Comparison of ENCODE assay signal across 10 mouse cellular contexts in genomic region chr10:40077346-40077959, GRCm38 (mm10). TPM values are rescaled to one million over a fixed set of nuclear protein-coding genes. Genes with fewer than 3 reads are reported as not detected.
A peak's percentile ranks its signal among the peaks of the same experiment; 100 is the strongest.
DNase-seq lines count a peak whose midpoint lies in the region; ATAC-seq lines count a peak whose summit lies in the region.
"Had no signal": no experiment of that assay in that cellular context is flagged by ENCODE, and none has a peak within 500 bp of the region (broad histone marks: within the 10 kb centered on the region; RNA-seq: fewer than 3 reads in every experiment).

No protein-coding gene starts in this region.

- no peaks in the 10 kb centered on the region for H3K9me3 ChIP-seq in lung, embryonic 16.5 days (ENCODE audit: control insufficient read depth, low read length)
- no peaks in the 10 kb centered on the region for H3K9me3 ChIP-seq in liver, embryonic 13.5 days (replicated peaks)
- H3K9me3 ChIP-seq in stomach, embryonic 15.5 days = no peaks in the 10 kb centered on the region

- H3K27me3 ChIP-seq in lung, embryonic 16.5 days (ENCODE audit: control insufficient read depth, insufficient read depth, low read depth, low read length) = no peaks in the 10 kb centered on the region
- no peaks in the 10 kb centered on the region for H3K27me3 ChIP-seq in liver, embryonic 13.5 days
- H3K27me3 ChIP-seq in stomach, embryonic 15.5 days (replicated peaks) = no peaks in the 10 kb centered on the region

- peaks cover 10% of the 10 kb centered on the region; the same call in 1 of the 2 replicates for H3K4me1 ChIP-seq in lung, embryonic 16.5 days (replicated peaks; ENCODE audit: control insufficient read depth, insufficient read depth, low read length)
- H3K4me1 ChIP-seq in liver, embryonic 13.5 days (replicated peaks) = peaks cover 14% of the 10 kb centered on the region; the same call in 1 of the 2 replicates
- H3K4me1 ChIP-seq in stomach, embryonic 15.5 days = no peaks in the 10 kb centered on the region

- WGBS in lung, embryonic 16.5 days = 53% methylated on average over 4 of the region's 4 CpGs
- WGBS in liver, embryonic 13.5 days (ENCODE audit: insufficient replicate concordance) = 63% methylated on average over 4 of the region's 4 CpGs
- 59% methylated on average over 4 of the region's 4 CpGs for WGBS in stomach, embryonic 15.5 days

- no peaks in the 10 kb centered on the region for H3K36me3 ChIP-seq in lung, embryonic 16.5 days (ENCODE audit: control insufficient read depth, insufficient read depth, low read length)
- H3K36me3 ChIP-seq in liver, embryonic 13.5 days = peaks cover 61% of the 10 kb centered on the region
- H3K36me3 ChIP-seq in stomach, embryonic 15.5 days = no peaks in the 10 kb centered on the region

- H3K9ac ChIP-seq in lung, embryonic 16.5 days (ENCODE audit: low read length) = no peak overlapping the region
- H3K9ac ChIP-seq in liver, embryonic 13.5 days = no peak overlapping the region
- H3K9ac ChIP-seq in stomach, embryonic 15.5 days = no peak overlapping the region

- H3K4me3 ChIP-seq in lung, embryonic 16.5 days (ENCODE audit: low read length) = no peak overlapping the region
- no peak overlapping the region for H3K4me3 ChIP-seq in liver, embryonic 13.5 days (replicated peaks)
- no peak overlapping the region for H3K4me3 ChIP-seq in stomach, embryonic 15.5 days (replicated peaks)

- peak; percentile 68; the same call in 1 of the 2 replicates for ATAC-seq in lung, embryonic 16.5 days (ENCODE audit: low read depth)
- peak; percentile 63 for ATAC-seq in liver, embryonic 13.5 days (ENCODE audit: low read depth)
- ATAC-seq in stomach, embryonic 15.5 days (ENCODE audit: insufficient read depth, low FRiP score, low read depth) = peak; percentile 84

- no peak overlapping the region for H3K27ac ChIP-seq in lung, embryonic 16.5 days (ENCODE audit: low read length)
- H3K27ac ChIP-seq in liver, embryonic 13.5 days = no peak overlapping the region
- H3K27ac ChIP-seq in stomach, embryonic 15.5 days = no peak overlapping the region

- DNase-seq in adrenal gland, adult 2 months = peak; percentile 64
- no peak for DNase-seq in adrenal gland, adult 18-20 months (ENCODE audit: low spot score in 2 of 2)
- DNase-seq in lung, postnatal 14 days = no peak
- no peak for DNase-seq in liver, embryonic 13.5 days
- no peak for DNase-seq in heart, postnatal 4 days
- DNase-seq in layer of hippocampus, adult 18-20 months (ENCODE audit: low spot score in 2 of 2) = no peak
- DNase-seq: heart, postnatal 36 days had no signal

- H3K4me2 ChIP-seq in lung, embryonic 16.5 days (ENCODE audit: low read depth, low read length) = no peak overlapping the region
- H3K4me2 ChIP-seq in liver, embryonic 13.5 days = no peak overlapping the region
- no peak overlapping the region for H3K4me2 ChIP-seq in stomach, embryonic 15.5 days

RNA-seq across cellular contexts. Expression of gene Mfsd4b1, which starts 52.4 kb away (rescaled TPM):
- total RNA-seq in adrenal gland, adult 2 months (2021) = 1 to 10 TPM; 3.0 to 3.1 TPM
- 0.62 and 1.5 TPM in 2 replicates for polyA plus RNA-seq in adrenal gland, adult 2 months (2012; rRNA removed)
- 1 to 10 TPM; 3.1 to 3.5 TPM for total RNA-seq in adrenal gland, adult 18-20 months (2021)
- 0.13 and 0.33 TPM in 2 replicates for polyA plus RNA-seq in lung, embryonic 16.5 days (2015; fragmentation: Nextera tagmentation; extraction: Ambion mirVana)
- 0.54 and 0.56 TPM in 2 replicates for polyA plus RNA-seq in liver, embryonic 13.5 days (2015; fragmentation: Nextera tagmentation; extraction: Ambion mirVana)
- polyA plus RNA-seq in stomach, embryonic 15.5 days (2015; fragmentation: Nextera tagmentation; extraction: Ambion mirVana) = 0.06 and 0.09 TPM in 2 replicates
- 1 to 10 TPM in 1 of 2 experiments, under 1 TPM in 1; 0.69 to 1.4 TPM for total RNA-seq in heart, postnatal 4 days (2021)
- 1 to 10 TPM in 1 of 2 experiments, under 1 TPM in 1; 0.74 to 1.6 TPM for total RNA-seq in layer of hippocampus, adult 18-20 months (2021)
- polyA plus RNA-seq: macrophage had no signal
